Mouse (Mus musculus) lung, embryonic 16.5 days (tissue): ENCODE measurements around the gene Slbp. TPM values are rescaled to one million over a fixed set of nuclear protein-coding genes. Genes with fewer than 3 reads are reported as not detected.

Experiments used
- ATAC-seq: fragments of 200-750 bp; cut with Nextera tagmentation; 2 replicates; pipeline ENCODE4 v1.8.0; 2017; ENCODE audit warnings: low read depth, mild to moderate bottlenecking, moderate library complexity
- H3K27ac ChIP-seq: fragments of 300-500 bp; sonication (generic); 2 replicates; pipeline ENCODE4 v1.5.1; 2014; ENCODE audit warnings: mild to moderate bottlenecking, control low read depth, low read length
- H3K27me3 ChIP-seq: fragments of 300-500 bp; sonication (generic); 2 replicates; pipeline ENCODE4 v1.6.1; 2014; ENCODE audit warnings: low read depth, low read length, mixed read lengths; ENCODE audit not compliant: control insufficient read depth, insufficient read depth
- H3K36me3 ChIP-seq: fragments of 300-500 bp; sonication (generic); 2 replicates; pipeline ENCODE4 v1.6.1; 2014; ENCODE audit warnings: low read length; ENCODE audit not compliant: control insufficient read depth, insufficient read depth
- H3K4me1 ChIP-seq: fragments of 300-500 bp; sonication (generic); replicated peaks from 2 replicates; pipeline ENCODE4 v1.6.1; 2014; ENCODE audit warnings: low read length, mixed read lengths; ENCODE audit not compliant: control insufficient read depth, insufficient read depth
- H3K4me2 ChIP-seq: fragments of 300-500 bp; sonication (generic); 2 replicates; pipeline ENCODE4 v1.6.1; 2014; ENCODE audit warnings: low read depth, low read length, control low read depth
- H3K4me3 ChIP-seq: fragments of 300-500 bp; sonication (generic); 2 replicates; pipeline ENCODE4 v1.5.1; 2014; ENCODE audit warnings: mild to moderate bottlenecking, low read length, control low read depth
- H3K9ac ChIP-seq: fragments of 300-500 bp; sonication (generic); 2 replicates; pipeline ENCODE4 v1.6.1; 2014; ENCODE audit warnings: low read length, control low read depth
- H3K9me3 ChIP-seq: fragments of 300-500 bp; sonication (generic); 2 replicates; pipeline ENCODE4 v1.6.1; 2016; ENCODE audit warnings: low read length; ENCODE audit not compliant: control insufficient read depth
- WGBS: fragments of 180-500 bp; shearing (Covaris S2); extraction: QIAGEN DNeasy Blood & Tissue Kit; methylation state at CpG from one replicate; pipeline ENCODE4 v1.1.7; 2014; 5-methylcytosine and 5-hydroxymethylcytosine counted together
- polyA plus RNA-seq: library from polyadenylated mRNA; unstranded; fragments of >200 nt; fragmentation: Nextera tagmentation; extraction: Ambion mirVana; gene quantifications from 2 replicates; pipeline ENCODE4 v1.2.1, GENCODE M21; 2015

Gene Slbp
- polyA plus RNA-seq, 1 experiment from 2014 or later, result 259 TPM

GRCm38 (mm10) chr5:33627968-33628367 lies 24.4 kb downstream of the Slbp start:
- Histone ChIP-seq H3K36me3 (no peaks in the 10 kb centered on the region), H3K27me3 (no peaks in the 10 kb centered on the region), H3K9me3 (no peaks in the 10 kb centered on the region), H3K27ac (no peak overlapping the region), H3K9ac (peak overlapping the region; percentile 41; the same call in 1 of the 2 replicates), H3K4me3 (peak overlapping the region; percentile 81), H3K4me2 (peak overlapping the region; percentile 85), H3K4me1 (peaks cover 10% of the 10 kb centered on the region)
- ATAC-seq, result no peak
- 21% methylated on average over 4 of the region's 4 CpGs for WGBS

GRCm38 (mm10) chr5:33623766-33624165 lies 28.6 kb downstream of the Slbp start:
- Histone ChIP-seq H3K4me1 (peaks cover 7% of the 10 kb centered on the region), H3K4me2 (no peak overlapping the region), H3K27ac (no peak overlapping the region), H3K4me3 (no peak overlapping the region), H3K36me3 (no peaks in the 10 kb centered on the region), H3K9me3 (no peaks in the 10 kb centered on the region), H3K27me3 (no peaks in the 10 kb centered on the region), H3K9ac (no peak overlapping the region)
- 66% methylated on average over 3 of the region's 3 CpGs for WGBS
- no peak for ATAC-seq

- no peaks in the 10 kb centered on the region for H3K36me3 ChIP-seq
- no peak overlapping the region for H3K9ac ChIP-seq
- H3K9me3 ChIP-seq, result no peaks in the 10 kb centered on the region
- H3K27ac ChIP-seq, result no peak overlapping the region
- WGBS, result 90% methylated on average over 2 of the region's 2 CpGs
- H3K4me1 ChIP-seq, result peaks cover under 1% of the 10 kb centered on the region; the same call in 1 of the 2 replicates
- H3K27me3 ChIP-seq, result no peaks in the 10 kb centered on the region
- no peak overlapping the region for H3K4me3 ChIP-seq
- no peak for ATAC-seq
- H3K4me2 ChIP-seq, result no peak overlapping the region
Observed at GRCm38 (mm10) chr5:33622671-33623070, 29.7 kb downstream of the Slbp start.

- Histone ChIP-seq H3K4me1 (no peaks in the 10 kb centered on the region), H3K36me3 (peaks cover 5% of the 10 kb centered on the region; the same call in 1 of the 2 replicates), H3K27ac (no peak overlapping the region), H3K27me3 (no peaks in the 10 kb centered on the region), H3K4me2 (no peak overlapping the region), H3K4me3 (no peak overlapping the region), H3K9me3 (no peaks in the 10 kb centered on the region), H3K9ac (no peak overlapping the region)
- WGBS, result 83% methylated on average over 6 of the region's 6 CpGs
- ATAC-seq, result no peak
Observed at GRCm38 (mm10) chr5:33614391-33614790, 38.0 kb downstream of the Slbp start.

GRCm38 (mm10) chr5:33611795-33612194 lies 40.6 kb downstream of the Slbp start:
- Histone ChIP-seq H3K9me3 (no peaks in the 10 kb centered on the region), H3K27ac (no peak overlapping the region), H3K4me1 (no peaks in the 10 kb centered on the region), H3K27me3 (no peaks in the 10 kb centered on the region), H3K9ac (no peak overlapping the region), H3K4me3 (no peak overlapping the region), H3K4me2 (no peak overlapping the region), H3K36me3 (peaks cover 10% of the 10 kb centered on the region; the same call in 1 of the 2 replicates)
- 86% methylated on average over 1 of the region's 1 CpGs for WGBS
- no peak for ATAC-seq

GRCm38 (mm10) chr5:33609226-33609625 lies 43.1 kb downstream of the Slbp start:
- ATAC-seq, result no peak
- WGBS, result 74% methylated on average over 1 of the region's 1 CpGs

GRCm38 (mm10) chr5:33607434-33607833 lies 44.9 kb downstream of the Slbp start:
- Histone ChIP-seq H3K4me1 (no peaks in the 10 kb centered on the region), H3K4me3 (no peak overlapping the region), H3K36me3 (peaks cover 6% of the 10 kb centered on the region; the same call in 1 of the 2 replicates), H3K9ac (no peak overlapping the region), H3K27me3 (no peaks in the 10 kb centered on the region), H3K4me2 (no peak overlapping the region), H3K9me3 (no peaks in the 10 kb centered on the region), H3K27ac (no peak overlapping the region)
- ATAC-seq, result no peak
- 91% methylated on average over 15 of the region's 15 CpGs for WGBS

More at GRCm38 (mm10) chr5:33609226-33609625, 43.1 kb downstream of the Slbp start:
- no peak overlapping the region for H3K4me3 ChIP-seq
- peaks cover 7% of the 10 kb centered on the region; the same call in 1 of the 2 replicates for H3K36me3 ChIP-seq
- no peak overlapping the region for H3K9ac ChIP-seq
- no peaks in the 10 kb centered on the region for H3K4me1 ChIP-seq
- H3K4me2 ChIP-seq, result no peak overlapping the region
- no peak overlapping the region for H3K27ac ChIP-seq
- H3K27me3 ChIP-seq, result no peaks in the 10 kb centered on the region
- H3K9me3 ChIP-seq, result no peaks in the 10 kb centered on the region

- Histone ChIP-seq H3K4me3 (no peak overlapping the region), H3K27ac (no peak overlapping the region), H3K36me3 (peaks cover 6% of the 10 kb centered on the region; the same call in 1 of the 2 replicates), H3K9me3 (no peaks in the 10 kb centered on the region), H3K4me1 (no peaks in the 10 kb centered on the region), H3K27me3 (no peaks in the 10 kb centered on the region), H3K4me2 (no peak overlapping the region), H3K9ac (no peak overlapping the region)
- 77% methylated on average over 7 of the region's 7 CpGs for WGBS
- no peak for ATAC-seq
Observed at GRCm38 (mm10) chr5:33606631-33607030, 45.7 kb downstream of the Slbp start.

- Histone ChIP-seq H3K36me3 (peaks cover 6% of the 10 kb centered on the region; the same call in 1 of the 2 replicates), H3K27me3 (no peaks in the 10 kb centered on the region), H3K27ac (no peak overlapping the region), H3K4me2 (no peak overlapping the region), H3K9ac (no peak overlapping the region), H3K4me1 (no peaks in the 10 kb centered on the region), H3K9me3 (no peaks in the 10 kb centered on the region), H3K4me3 (no peak overlapping the region)
- WGBS, result 82% methylated on average over 5 of the region's 5 CpGs
- ATAC-seq, result no peak
Observed at GRCm38 (mm10) chr5:33605314-33605713, 47.1 kb downstream of the Slbp start.

- H3K9me3 ChIP-seq, result no peaks in the 10 kb centered on the region
- no peaks in the 10 kb centered on the region for H3K4me1 ChIP-seq
- H3K27ac ChIP-seq, result no peak overlapping the region
- H3K36me3 ChIP-seq, result no peaks in the 10 kb centered on the region
- ATAC-seq, result 0 out of 2 replicates have a peak, but pooled peaks have one; percentile 23
- 39% methylated on average over 2 of the region's 2 CpGs for WGBS
- no peaks in the 10 kb centered on the region for H3K27me3 ChIP-seq
- no peak overlapping the region for H3K4me2 ChIP-seq
- no peak overlapping the region for H3K9ac ChIP-seq
- no peak overlapping the region for H3K4me3 ChIP-seq
Observed at GRCm38 (mm10) chr5:33593620-33594019, 58.8 kb downstream of the Slbp start.
